Mouse (Mus musculus): ENCODE data around the gene Tfe3.
"Not testable (repeated sequence)": the region's sequence is repeated elsewhere in the genome, so short reads cannot be mapped to it uniquely, and the experiment has no call there.

Gene Tfe3

GRCm38 (mm10) chrX:7762137-7762920, at the start of gene Tfe3:
Tfe3 (plus strand) TSS chrX:7762560.
- peak; percentile 80 to 91 for DNase-seq (ENCODE audit: low spot score in 2 of 2)

- DNase-seq (ENCODE audit: low spot score in 2 of 2): not testable (repeated sequence)
These were observed 48.6 kb upstream of the Tfe3 start for GRCm38 (mm10) chrX:7713764-7714134.

- peak; percentile 82 to 90 for DNase-seq (ENCODE audit: low spot score in 2 of 2)
These were observed 48.0 kb upstream of the Tfe3 start, which contains the start of gene Wdr45 for GRCm38 (mm10) chrX:7714135-7714899. Wdr45 (plus strand) TSS chrX:7714333.

GRCm38 (mm10) chrX:7716058-7716457, 46.3 kb upstream of the Tfe3 start:
- DNase-seq (ENCODE audit: low spot score in 2 of 2): not testable (repeated sequence)

GRCm38 (mm10) chrX:7721514-7722281, 40.7 kb upstream of the Tfe3 start, which contains the start of gene Gm45208:
Gm45208 (plus strand) TSS chrX:7722245.
- peak; percentile 66 for DNase-seq (ENCODE audit: low spot score in 2 of 2)

- no peak for DNase-seq (ENCODE audit: low spot score in 2 of 2)
These were observed 40.1 kb upstream of the Tfe3 start for GRCm38 (mm10) chrX:7722282-7722611.

- DNase-seq (ENCODE audit: low spot score in 2 of 2): no peak
These were observed 39.7 kb upstream of the Tfe3 start for GRCm38 (mm10) chrX:7722691-7723090.

GRCm38 (mm10) chrX:7724135-7724534, 38.2 kb upstream of the Tfe3 start:
- DNase-seq (ENCODE audit: low spot score in 2 of 2): no peak

GRCm38 (mm10) chrX:7725841-7726240, 36.5 kb upstream of the Tfe3 start:
- DNase-seq (ENCODE audit: low spot score in 2 of 2): no peak

GRCm38 (mm10) chrX:7727176-7727575, 35.2 kb upstream of the Tfe3 start:
- no peak for DNase-seq (ENCODE audit: low spot score in 2 of 2)

GRCm38 (mm10) chrX:7728215-7728921, 34.0 kb upstream of the Tfe3 start, which contains the start of gene Praf2:
Praf2 (plus strand) TSS chrX:7728439.
- DNase-seq (ENCODE audit: low spot score in 2 of 2): peak; percentile 54 to 80

- DNase-seq (ENCODE audit: low spot score in 2 of 2): no peak
These were observed 33.5 kb upstream of the Tfe3 start for GRCm38 (mm10) chrX:7728922-7729265.

GRCm38 (mm10) chrX:7733571-7734156, 28.7 kb upstream of the Tfe3 start:
- peak; percentile 41 to 60 for DNase-seq (ENCODE audit: low spot score in 2 of 2)

- DNase-seq (ENCODE audit: low spot score in 2 of 2): no peak
These were observed 22.9 kb upstream of the Tfe3 start for GRCm38 (mm10) chrX:7739336-7740081.

GRCm38 (mm10) chrX:7740082-7740819, 22.1 kb upstream of the Tfe3 start:
- peak in 1 of 2 experiments; percentile 40 for DNase-seq (ENCODE audit: low spot score in 2 of 2)

GRCm38 (mm10) chrX:7741103-7741502, 21.3 kb upstream of the Tfe3 start:
- no peak for DNase-seq (ENCODE audit: low spot score in 2 of 2)

- DNase-seq (ENCODE audit: low spot score in 2 of 2): no peak
These were observed 18.9 kb upstream of the Tfe3 start for GRCm38 (mm10) chrX:7743470-7743869.

GRCm38 (mm10) chrX:7744940-7745339, 17.4 kb upstream of the Tfe3 start:
- no peak for DNase-seq (ENCODE audit: low spot score in 2 of 2)

- DNase-seq (ENCODE audit: low spot score in 2 of 2): no peak
These were observed 16.9 kb upstream of the Tfe3 start for GRCm38 (mm10) chrX:7745429-7745828.

Measured in urinary bladder, postnatal 36 days (tissue).